Mouse (Mus musculus): ENCODE measurements at regions not wholly inside any gene's neighbourhood (a gene's known extent, or its start where the extent isn't known, plus 50 kb on each side); places are given as distances from the start of the nearest gene placed in this dataset.
A peak's percentile ranks its signal among the peaks of the same experiment; 100 is the strongest.

DNA sequence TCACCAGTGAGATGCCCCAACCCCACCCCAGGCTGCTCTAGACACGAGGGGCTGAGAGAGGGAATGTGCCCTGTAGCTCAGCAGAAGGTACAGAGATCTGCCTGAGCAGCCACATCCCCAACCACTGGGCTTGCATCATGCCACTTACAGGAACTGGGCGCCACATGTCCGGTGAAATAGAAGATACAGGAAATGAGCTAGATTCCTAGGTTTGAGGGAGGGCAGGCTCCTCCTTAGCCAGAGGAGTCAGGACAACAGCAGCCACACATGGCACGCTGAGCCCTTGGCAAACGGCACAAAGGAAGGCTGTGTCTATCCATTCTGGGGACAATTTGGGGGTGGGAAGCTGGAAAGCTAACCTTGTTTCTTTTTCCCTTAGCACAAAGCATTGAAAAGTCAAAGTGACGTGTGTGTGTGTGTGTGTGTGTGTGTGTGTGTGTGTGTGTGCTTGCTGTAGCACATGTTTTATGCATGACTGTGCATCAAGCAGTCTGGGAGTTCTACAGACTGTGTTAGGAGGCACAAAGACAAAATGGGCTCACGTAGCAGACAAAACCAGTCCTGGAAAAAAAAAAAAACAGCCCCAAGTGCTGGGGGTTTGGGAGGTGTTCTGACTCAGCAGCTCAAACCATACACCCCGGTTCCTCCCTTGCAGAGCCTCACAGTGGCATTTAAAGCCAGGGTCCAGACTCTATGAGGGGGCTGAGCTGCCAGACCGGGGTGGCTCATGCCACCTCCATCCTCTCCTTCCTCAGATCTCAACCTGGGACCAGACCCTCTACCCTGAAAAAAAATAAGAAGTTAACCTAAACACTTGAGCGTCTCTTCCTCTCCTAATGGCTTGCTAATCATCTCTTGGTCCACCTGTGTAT is 343.7 kb upstream of the Smim15 start:
- DNase-seq: no peak

DNA sequence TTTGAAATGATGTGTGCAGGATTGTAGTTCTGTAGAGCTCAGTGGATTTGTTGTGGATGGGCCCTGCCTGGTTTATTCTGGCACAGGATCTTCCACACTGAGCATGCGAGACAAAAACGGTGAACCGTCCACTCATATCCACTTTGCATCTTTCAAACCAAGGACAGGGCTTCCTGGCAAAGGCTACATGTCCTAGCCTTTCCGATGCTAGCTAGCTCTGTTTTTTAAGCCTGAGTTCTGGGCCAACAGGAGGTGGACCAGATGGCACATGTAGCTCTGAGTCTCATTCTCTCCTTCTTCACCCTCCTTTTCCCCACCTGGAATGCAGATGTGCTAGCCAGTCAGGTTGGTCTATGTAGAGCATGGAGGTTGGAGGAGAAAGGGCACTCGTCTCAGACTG is 345.0 kb upstream of the Smim15 start:
- no peak for DNase-seq

DNA sequence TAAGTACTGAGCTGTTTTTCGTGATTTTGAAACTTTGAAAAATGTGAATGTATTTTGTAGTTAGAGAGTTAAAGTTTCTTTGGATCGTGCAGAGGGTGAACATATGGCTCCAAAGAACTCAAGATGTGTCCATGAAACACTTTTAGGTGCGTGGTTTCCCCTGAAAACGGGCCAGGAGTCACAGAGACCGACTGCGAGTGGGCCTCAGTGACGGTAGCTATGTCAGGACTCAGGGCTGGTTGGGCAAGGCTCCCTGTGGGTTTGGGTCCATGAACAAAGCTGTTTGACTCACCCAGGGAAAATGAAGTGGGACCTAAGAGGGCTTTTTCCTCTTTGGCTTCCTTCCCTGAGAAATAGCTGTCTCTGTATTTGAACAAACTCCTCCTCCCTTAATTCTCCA is 345.9 kb upstream of the Smim15 start:
- DNase-seq: no peak

DNA sequence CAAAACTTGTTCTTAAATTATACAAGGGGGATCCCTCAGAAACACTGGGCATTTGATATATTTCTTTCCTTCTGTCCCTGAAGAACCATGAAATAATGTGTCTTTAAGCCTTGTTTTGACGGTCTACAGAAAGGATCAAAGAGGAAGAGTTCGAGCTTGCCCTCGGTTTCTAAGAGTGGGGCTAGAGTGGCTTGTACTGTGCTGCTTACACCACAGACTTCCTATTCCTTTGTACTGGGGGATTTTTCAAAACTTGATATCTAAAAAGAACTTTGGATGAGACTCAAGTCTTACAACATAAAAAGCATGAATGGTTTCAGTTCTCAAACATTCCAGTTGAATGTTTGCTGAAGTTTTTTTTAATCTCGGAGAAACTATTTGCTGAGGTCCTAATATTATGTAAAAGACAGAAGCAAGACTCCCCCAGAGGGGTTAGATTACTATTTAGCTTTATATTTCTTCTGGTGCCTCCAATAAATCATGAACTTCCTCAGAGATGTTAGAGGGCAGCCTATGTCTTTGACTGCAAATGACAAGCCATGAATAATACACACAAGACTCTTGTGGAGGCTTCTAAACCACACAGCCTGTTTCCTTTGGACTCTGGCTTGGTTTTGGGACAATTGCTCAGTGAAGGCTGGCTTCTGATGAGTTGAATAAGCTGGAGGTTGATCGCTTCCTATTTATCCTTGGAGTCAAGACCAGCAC is 352.0 kb upstream of the Smim15 start:
- no peak for DNase-seq

DNA sequence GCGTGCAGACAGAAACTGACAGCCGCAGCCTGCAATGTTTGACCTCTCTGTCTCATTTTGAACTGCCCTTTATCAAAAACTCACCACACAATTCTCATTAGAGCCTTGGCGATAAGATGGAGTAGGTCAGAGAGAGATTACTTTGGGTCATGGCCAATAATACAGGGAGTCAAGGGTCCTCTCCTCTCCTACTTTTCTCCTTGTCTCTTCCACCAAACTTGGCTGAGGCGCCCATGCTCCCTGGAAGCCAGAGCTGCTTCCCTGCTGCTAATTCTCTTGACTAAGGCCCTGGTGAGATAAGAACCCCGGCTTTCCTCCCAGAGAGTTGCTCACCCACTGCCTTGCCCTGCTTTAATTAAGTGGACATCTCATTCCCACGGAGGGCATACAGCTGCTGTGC is 355.3 kb upstream of the Smim15 start:
- no peak for DNase-seq

DNA sequence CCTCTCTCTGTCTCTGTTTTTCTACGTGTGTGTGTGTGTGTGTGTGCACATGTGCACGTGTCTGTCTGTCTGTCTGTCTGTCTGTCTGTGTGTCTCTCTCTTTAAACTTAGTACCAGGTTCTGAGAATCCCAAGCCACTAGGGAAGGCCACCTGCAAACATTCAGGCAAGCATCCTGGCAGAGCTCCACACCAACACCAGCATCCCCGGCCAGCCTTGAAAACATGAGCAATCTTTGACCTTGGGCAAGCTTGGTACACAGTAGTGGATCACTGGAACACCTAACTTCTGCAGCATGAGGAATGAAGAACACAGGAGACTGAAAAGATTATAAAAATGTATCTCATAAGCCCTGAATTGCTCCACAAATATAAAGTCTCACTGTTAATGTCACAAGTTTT is 359.0 kb upstream of the Smim15 start:
- no peak for DNase-seq

DNA sequence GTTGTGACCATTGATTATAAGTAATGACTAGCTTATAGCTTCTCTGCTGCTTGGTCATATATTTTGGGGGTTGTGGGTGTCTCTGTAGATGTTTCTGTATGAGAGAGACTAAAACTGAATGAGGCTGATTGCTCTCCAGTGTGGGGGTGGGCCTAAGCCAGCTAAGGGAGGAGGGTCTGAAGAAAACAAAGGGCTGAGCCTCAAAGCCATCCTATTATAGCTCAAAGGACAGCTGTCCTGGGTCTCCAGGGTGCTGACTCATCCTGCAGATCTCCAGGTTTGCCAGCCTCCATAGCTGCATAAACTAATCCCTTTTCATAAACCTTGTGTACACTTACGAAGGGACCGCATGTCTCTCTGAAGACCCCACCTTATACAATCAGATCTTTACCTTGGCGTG is 360.3 kb upstream of the Smim15 start:
- no peak for DNase-seq

DNA sequence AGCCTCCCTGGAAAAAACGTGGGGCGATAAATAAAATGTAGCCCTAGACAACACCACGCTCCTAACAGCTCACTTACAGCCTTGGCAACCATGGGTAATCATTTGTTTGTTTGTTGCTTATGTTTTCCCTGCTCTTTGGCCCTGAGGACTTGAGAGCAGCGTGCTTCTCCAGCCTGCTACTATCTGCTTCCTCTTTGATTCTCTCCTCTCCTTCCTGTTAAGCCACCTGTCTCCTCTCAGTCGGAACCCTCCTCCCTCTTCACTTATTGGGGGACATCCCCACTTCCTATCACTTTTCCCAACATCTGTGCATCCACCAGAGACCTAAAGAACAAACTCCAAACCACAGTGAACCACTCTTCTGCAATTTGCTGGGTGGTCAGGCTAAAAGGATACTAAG is 362.5 kb upstream of the Smim15 start:
- no peak for DNase-seq

DNA sequence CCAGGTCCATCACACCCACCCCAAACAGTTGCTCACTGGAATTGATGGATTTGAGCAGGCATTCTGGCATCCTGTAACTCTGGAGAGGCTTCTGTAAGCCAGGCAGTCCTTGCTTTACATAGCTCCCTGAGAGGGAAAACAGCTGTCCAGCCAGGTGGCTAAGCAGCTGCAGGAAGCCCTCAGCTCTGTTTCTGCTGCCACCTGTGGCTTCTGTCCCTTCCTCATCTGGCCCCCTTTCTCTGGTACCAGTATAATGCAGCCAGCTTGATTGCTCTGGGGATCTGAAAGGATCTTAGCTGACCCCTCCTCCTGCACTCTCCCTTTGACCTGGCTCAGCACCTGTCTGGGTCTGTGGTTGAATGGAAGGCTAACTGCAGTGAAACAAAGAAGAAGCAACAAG is 365.4 kb upstream of the Smim15 start:
- DNase-seq: no peak

DNA sequence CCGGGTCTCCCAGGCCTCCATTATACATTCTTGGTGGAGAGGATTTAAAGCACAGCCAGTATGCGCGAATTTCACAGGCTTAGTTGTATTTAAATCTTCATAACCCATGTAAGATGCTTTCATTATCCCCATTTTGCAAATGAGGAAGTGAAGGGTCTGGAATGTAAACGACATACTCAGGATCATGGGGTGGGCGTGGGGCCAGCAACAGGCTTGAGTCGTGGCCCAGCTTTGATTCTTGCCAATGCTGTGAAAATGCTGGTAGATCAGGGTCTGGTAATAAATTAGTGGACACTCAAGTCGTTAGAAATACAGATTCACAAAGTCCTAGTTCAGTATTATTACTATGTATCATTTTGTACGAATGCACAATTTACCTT is 367.2 kb upstream of the Smim15 start:
- DNase-seq: peak; percentile 41

DNA sequence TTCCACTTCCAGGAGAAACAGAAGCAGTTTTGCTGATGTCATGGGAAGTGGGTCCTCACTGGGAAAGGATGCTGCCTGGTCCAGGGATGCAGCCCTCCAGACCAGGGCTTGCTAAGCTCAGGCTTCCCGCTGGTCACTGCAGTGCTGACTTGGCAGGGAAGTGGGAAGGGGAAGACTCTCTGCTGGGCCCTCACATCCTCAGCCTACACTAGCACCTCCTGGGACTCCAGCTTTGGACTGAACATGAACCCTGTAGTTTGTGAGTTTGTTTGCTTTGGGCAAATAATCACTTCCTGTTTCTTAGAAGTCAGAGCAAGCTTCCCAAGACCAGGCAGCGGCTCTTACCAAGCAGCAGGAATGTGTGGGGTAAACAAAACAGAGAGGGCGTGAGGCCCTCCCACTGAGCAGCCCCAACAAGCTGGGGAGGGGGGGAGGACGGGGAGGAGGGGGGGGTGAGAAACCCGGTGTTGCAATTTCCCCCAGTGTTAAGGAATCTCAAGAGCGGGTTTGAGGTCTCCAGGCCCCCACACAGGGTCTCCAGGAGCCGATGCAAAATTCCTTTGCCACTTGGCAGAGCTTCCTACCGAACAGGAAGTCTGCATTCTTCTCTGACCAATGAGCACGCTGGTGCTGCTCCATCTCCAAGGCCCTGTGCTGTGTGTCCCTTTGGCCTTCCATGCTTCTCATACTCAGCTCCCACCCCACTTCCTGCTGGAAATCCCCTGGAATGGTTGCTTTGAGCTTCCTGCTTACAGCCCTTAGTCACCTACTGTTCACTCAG is 367.7 kb upstream of the Smim15 start:
- DNase-seq: peak; percentile 28

DNA sequence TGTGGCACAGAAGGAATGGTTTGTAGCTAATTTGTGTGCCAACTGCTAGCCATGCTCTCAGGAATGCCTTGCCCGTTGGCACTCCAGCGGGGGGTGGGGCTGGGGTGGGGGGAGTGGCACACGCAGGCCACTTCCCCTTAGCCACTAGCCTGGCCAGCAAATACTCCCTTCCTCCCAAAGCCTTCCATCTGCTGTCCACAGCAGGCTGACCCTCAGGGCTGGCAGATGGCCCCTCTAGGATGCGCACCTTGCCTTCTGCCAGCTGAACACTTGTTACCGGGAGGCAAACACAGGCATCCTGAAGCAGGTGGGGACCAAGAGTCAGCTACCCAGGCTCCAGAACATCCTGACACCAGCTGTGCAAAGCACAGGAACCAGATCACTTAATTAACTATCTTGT is 372.1 kb upstream of the Smim15 start:
- no peak for DNase-seq

DNA sequence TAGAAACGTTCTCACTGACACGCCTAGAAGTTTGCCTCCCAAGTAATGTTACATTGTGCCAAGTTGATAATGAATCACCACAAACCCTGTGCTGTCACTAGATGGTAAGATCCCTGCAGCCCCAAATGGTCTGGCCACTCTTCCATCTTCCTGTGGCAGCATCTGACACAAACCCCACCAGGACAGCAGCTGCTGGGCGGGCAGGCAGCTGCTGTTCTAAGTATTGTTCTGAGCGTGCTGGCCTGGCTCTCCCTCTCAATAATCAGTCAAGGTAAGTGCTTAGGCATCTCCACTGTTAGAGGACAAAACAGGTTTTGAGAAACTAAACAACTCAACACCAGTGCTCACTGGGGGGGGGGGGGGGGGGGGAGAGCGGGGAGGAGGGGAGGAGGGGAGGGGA is 375.7 kb upstream of the Smim15 start:
- no peak for DNase-seq

DNA sequence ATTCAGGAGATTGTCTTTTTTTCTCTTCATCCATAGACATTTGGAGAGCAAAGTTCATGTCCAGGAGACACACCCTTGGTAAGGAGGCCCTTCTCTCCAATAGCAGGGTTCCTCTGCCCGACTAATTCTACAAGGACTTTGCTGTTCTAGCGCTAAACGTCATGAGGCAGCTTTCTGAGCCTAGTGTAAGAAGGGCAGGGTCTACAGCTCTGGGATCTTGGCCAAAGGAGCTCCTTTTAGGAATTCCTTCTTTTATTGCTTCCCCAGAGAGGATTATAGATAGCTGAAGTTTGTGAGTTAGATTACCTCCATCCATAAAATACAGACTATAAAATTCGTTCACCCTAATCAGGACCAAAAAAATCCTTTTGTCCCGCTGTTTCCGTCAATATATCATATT is 378.5 kb upstream of the Smim15 start:
- no peak for DNase-seq

DNA sequence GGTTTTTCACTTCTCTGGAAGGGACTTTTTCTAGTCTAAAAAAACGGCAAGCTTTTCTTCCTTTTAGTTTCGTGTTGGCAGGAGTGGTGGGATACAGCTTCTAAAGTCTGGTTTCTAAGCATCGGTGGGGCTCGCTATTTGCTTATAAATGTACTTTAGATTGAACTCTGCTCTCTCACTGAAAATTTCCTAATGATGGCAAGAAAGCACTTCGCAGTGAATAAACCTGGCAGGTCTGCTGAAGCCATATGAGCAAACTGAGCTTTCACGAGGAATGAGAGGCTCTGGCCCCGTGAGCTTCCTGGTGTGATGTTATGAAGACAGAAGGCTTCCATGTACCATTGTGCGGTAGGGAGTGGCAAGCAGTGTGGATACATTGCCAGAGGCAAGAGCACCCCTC is 380.0 kb upstream of the Smim15 start:
- no peak for DNase-seq

DNA sequence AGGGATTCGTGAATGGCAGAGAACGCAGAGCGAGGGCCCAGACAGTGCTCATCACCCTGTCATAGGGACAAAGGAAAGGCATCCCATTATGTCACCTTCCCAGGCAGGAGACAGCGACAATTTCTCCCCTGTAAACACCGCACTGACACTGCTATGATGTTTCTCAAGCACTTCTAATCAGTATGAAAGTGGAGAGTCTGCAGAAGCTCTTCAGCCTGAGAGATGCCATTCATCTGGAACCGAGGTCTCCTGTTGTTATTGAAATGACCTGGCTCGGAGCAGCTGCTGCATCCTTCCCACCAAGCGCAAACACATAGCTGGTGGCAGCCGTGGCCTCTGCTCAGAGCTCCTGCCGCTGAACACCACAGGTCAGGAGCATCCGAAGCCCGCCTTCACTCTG is 380.5 kb upstream of the Smim15 start:
- no peak for DNase-seq

DNA sequence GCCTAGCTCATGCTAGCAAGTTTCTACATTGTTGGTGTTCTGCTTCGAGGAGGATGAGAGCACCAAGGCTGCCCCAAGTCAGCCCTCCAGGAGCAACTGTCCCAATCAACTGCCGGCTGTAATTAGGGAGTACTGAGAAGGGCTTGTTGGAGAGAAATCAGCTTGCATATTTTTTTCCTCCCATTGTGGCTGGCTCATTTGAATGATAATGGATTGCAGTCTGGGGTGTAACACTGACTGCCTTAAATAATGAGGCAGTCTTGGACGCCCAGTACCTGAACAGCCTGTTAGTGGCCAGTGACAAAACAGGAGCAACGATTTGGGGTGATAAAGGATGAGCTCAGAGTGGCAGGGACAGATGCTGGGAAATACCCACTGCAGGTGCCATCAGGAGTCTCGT is 382.8 kb upstream of the Smim15 start:
- no peak for DNase-seq

DNA sequence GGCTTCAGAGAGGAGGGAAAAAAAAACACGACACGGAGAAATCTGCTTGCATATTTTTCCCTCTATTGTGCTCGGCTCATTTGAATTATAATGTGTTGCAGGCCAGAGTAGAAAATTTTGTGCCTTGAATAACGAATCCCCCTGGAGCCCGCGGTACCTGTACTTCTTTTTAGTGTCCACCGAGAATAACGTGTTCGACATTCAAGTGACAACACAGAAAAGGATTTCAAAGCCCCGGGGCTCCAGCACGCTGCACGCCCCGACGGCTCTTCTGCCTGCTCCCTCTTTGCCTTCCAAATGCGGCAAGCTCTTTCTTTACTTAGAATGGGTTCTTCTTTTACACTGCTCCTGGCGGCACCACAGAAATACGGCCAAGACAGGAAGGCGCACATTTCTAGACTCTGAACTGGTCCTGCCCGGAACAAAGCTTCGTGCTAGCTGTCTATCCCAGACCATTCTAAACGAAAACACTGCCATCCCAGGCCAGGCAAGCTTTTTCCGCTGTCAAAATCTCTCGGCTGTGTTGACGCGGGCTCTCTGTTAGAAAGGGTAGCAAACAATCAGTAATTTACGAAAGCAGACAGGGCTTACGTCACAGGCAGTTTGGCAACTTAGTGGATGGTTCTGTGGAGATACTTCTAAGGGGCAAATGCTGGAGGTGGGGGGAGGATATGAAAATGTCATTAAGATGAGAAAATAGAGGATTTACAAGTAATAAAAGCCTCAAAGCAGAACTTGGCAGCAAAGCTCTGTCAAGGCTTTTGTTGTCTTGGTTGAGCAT is 398.2 kb upstream of the Smim15 start:
- DNase-seq: no peak

DNA sequence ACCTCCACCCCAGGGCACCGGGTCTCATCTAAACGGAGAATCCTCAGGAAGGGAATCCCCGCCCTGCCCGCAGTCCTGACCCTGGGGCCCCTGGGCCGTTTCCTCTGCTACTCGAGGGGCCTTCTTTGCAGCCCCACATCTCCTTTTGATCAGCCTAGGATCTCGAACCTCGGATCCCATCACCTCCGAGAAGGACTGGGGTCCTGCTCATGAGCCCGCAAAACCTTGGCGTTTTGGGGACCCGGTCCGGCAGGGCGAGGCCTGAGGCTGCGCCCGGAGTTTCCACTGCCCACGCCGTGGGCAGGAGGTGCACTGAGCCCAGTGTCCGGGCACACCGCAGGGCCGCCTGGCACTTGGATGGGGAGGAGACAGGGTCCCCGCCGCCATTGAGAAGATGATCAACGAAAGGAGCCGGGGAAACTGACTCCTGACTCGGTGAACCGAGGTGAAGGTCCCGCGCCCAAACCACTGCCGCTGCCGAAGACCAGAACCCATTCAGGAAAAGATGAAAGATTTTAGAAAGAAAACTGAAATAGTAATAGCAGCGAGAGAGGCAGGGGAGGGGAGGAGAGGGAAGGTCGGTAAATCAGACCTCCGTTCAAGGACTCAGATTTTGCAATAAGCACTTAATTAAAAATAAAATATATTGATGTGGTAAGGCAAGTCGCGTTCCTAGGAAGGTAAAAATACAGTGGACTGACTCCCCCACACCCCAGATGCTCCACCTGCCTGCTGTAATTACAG is 399.0 kb upstream of the Smim15 start:
- no peak for DNase-seq

DNA sequence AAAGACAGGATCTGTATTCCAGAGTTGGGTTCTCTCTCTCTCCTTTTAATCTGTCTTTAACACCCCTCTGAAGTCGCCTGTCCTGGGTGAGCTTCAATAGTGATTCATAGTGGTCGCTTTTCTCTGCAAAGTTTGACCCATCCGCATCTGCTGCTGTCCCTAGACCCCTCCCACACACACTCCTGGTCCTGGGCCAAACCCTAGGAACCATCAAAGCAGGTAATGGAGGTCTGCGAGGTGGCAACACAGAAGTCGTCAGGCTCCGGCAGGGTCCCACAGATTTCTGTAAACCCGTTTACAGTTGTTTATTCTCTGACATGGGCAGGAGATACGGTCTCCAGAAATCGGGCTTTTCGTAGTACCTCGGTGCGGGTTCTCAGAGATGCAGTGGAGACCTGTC is 399.5 kb upstream of the Smim15 start:
- DNase-seq: no peak

DNA sequence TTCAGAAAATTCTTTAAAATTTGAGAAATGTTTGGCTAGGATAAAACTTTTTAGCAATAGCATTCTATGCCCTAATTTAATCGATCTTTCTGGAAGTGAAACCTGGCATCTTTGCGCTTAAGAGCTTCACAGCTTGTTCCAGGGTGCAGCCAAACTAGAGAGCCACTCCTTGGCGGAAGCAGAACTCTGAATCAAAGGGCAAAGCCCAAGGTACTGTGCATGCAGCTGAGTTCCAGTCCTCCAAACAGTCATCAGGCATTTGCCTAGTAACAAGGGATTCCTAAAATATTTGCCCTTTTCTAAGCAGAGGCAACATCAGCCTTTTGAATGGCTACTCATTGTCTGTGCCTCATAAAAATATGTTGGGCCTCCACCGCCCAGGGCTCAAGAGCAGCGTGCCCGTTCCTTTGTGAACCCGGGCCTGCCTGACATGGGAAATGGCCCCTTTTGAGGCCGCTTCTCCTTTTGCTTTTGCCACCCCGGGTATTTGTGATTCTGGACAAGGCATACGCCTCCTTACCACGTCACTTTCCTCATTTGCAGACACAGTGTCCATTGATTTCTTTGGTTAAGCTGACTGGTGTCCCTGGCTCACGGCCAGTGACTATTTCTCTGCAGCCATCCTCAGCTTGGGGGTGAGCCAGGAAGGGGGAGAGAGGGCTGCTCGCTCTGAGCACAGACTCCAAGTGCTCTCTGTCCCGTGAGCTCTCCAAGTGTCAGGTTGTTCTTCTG is 402.2 kb upstream of the Smim15 start:
- peak; percentile 17 for DNase-seq
